Mouse (Mus musculus) intestine, postnatal 0 days (tissue): ENCODE measurements around the gene Fbxo36. TPM values are rescaled to one million over a fixed set of nuclear protein-coding genes. Genes with fewer than 3 reads are reported as not detected.

Experiments
- ATAC-seq: fragments of 200-750 bp; cut with Nextera tagmentation; 2 replicates; pipeline ENCODE4 v1.8.0; 2017; ENCODE audit warnings: mild to moderate bottlenecking, moderate TSS enrichment, moderate library complexity
- H3K27ac ChIP-seq: fragments of 300-500 bp; sonication (generic); 2 replicates; pipeline ENCODE4 v1.5.1; 2014; ENCODE audit warnings: mild to moderate bottlenecking, low read depth, low read length, moderate library complexity
- H3K27me3 ChIP-seq: fragments of 300-500 bp; sonication (generic); replicated peaks from 2 replicates; pipeline ENCODE4 v1.6.1; 2014; ENCODE audit warnings: low read length, mixed read lengths; ENCODE audit not compliant: control insufficient read depth, insufficient read depth
- H3K36me3 ChIP-seq: fragments of 300-500 bp; sonication (generic); 2 replicates; pipeline ENCODE4 v1.6.1; 2014; ENCODE audit warnings: mild to moderate bottlenecking, moderate library complexity; ENCODE audit not compliant: control insufficient read depth, insufficient read depth
- H3K4me1 ChIP-seq: fragments of 300-500 bp; sonication (generic); replicated peaks from 2 replicates; pipeline ENCODE4 v1.6.1; 2014; ENCODE audit warnings: antibody characterized with exemption, low read length, mixed read lengths; ENCODE audit not compliant: control insufficient read depth, insufficient read depth
- H3K4me2 ChIP-seq: fragments of 300-500 bp; sonication (generic); replicated peaks from 2 replicates; pipeline ENCODE4 v1.6.1; 2014; ENCODE audit warnings: low read depth, mild to moderate bottlenecking, moderate library complexity
- H3K4me3 ChIP-seq: fragments of 300-500 bp; sonication (generic); 2 replicates; pipeline ENCODE4 v1.5.1; 2014; ENCODE audit warnings: low read depth, low read length
- H3K9ac ChIP-seq: fragments of 300-500 bp; sonication (generic); 2 replicates; pipeline ENCODE4 v1.6.1; 2014; ENCODE audit warnings: mild to moderate bottlenecking, low read depth, low read length
- H3K9me3 ChIP-seq: fragments of 300-500 bp; sonication (generic); 2 replicates; pipeline ENCODE4 v1.6.1; 2016; ENCODE audit warnings: mixed run types; ENCODE audit not compliant: control insufficient read depth
- CTCF ChIP-seq: sonication (generic); IDR thresholded peaks from 2 replicates; pipeline ENCODE4 v1.5.1; 2016; ENCODE audit warnings: low read depth, mild to moderate bottlenecking, control low read depth, antibody characterized with exemption, moderate library complexity
- WGBS: fragments of 180-500 bp; shearing (Covaris S2); extraction: QIAGEN DNeasy Blood & Tissue Kit; methylation state at CpG from one replicate; pipeline ENCODE4 v1.1.7; 2014; 5-methylcytosine and 5-hydroxymethylcytosine counted together
- polyA plus RNA-seq: library from polyadenylated mRNA; unstranded; fragments of >200 nt; fragmentation: Nextera tagmentation; extraction: Ambion mirVana; gene quantifications from 2 replicates; pipeline ENCODE4 v1.2.1, GENCODE M21; 2015

The Fbxo36 gene
- polyA plus RNA-seq, 1 experiment from 2014 or later = 14.4 TPM

GRCm38 (mm10) chr1:84912571-84912970, 72.9 kb downstream of the Fbxo36 start:
- Histone ChIP-seq H3K4me3 (no peak overlapping the region), H3K9ac (no peak overlapping the region), H3K27ac (no peak overlapping the region), H3K4me2 (no peak overlapping the region), H3K9me3 (no peaks in the 10 kb centered on the region), H3K36me3 (no peaks in the 10 kb centered on the region), H3K27me3 (no peaks in the 10 kb centered on the region), H3K4me1 (no peaks in the 10 kb centered on the region)
- no peak for TF ChIP-seq CTCF
- 90% methylated on average over 11 of the region's 11 CpGs for WGBS
- no peak for ATAC-seq

GRCm38 (mm10) chr1:84915010-84915409, 75.4 kb downstream of the Fbxo36 start:
- no peak for TF ChIP-seq CTCF
- WGBS = 74% methylated on average over 4 of the region's 4 CpGs
- H3K9me3 ChIP-seq = no peaks in the 10 kb centered on the region
- H3K4me1 ChIP-seq = no peaks in the 10 kb centered on the region
- no peaks in the 10 kb centered on the region for H3K27me3 ChIP-seq
- no peak overlapping the region for H3K9ac ChIP-seq
- no peak overlapping the region for H3K27ac ChIP-seq
- H3K36me3 ChIP-seq = no peaks in the 10 kb centered on the region
- no peak for ATAC-seq
- H3K4me2 ChIP-seq = no peak overlapping the region
- H3K4me3 ChIP-seq = no peak overlapping the region

- no peak overlapping the region for H3K9ac ChIP-seq
- no peaks in the 10 kb centered on the region for H3K9me3 ChIP-seq
- H3K36me3 ChIP-seq = no peaks in the 10 kb centered on the region
- H3K27ac ChIP-seq = no peak overlapping the region
- no peak for ATAC-seq
- WGBS = 89% methylated on average over 3 of the region's 3 CpGs
- no peaks in the 10 kb centered on the region for H3K27me3 ChIP-seq
- no peak for TF ChIP-seq CTCF
- no peaks in the 10 kb centered on the region for H3K4me1 ChIP-seq
- H3K4me2 ChIP-seq = no peak overlapping the region
- no peak overlapping the region for H3K4me3 ChIP-seq
These were observed 79.2 kb downstream of the Fbxo36 start for GRCm38 (mm10) chr1:84918865-84919264.

DNA sequence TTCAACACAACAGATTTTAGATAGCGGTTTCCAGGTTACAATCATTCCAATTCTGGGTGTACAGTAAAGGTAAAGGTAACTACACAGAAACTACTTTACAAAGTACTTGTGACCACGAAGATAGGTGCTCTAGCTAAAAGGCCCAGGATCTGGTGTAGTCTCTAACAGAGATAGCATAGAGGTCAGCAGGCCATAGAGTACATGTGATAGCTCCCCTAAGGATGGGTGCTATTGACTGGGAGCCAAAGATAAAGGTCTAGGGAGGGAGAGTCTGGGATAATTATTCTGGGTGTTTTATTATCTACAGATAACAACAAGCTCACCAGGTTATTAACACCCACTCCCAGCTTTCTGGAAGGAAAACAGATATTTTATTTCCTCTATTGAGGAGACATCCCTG, 83.8 kb downstream of the Fbxo36 start:
- no peaks in the 10 kb centered on the region for H3K27me3 ChIP-seq
- ATAC-seq = no peak
- no peak overlapping the region for H3K27ac ChIP-seq
- H3K9ac ChIP-seq = no peak overlapping the region
- H3K4me1 ChIP-seq = no peaks in the 10 kb centered on the region
- no peak overlapping the region for H3K4me3 ChIP-seq
- H3K4me2 ChIP-seq = no peak overlapping the region
- H3K36me3 ChIP-seq = no peaks in the 10 kb centered on the region
- no peak for TF ChIP-seq CTCF
- H3K9me3 ChIP-seq = no peaks in the 10 kb centered on the region
- 75% methylated on average over 2 of the region's 2 CpGs for WGBS

DNA sequence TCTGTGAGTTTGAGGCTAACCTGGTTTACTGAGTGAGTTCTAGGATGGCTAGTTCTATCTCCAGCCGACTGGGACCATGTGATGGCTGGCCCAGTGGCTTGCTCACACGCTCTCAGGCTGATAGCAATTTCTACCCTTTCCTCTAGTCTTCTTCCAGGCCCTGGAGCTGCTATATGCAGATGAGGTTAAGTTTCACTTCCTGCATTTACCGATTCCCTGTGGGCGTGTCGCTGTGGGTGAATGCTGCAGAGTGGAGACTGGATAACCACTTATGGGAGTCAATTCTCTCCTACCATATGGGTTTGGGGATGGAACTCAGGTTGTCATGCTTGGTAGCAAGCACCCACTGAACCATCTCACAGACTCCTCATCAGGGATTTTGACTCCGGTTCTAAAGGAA, 84.5 kb downstream of the Fbxo36 start:
- no peak overlapping the region for H3K4me3 ChIP-seq
- no peak overlapping the region for H3K9ac ChIP-seq
- WGBS = 61% methylated on average over 6 of the region's 6 CpGs
- no peak overlapping the region for H3K27ac ChIP-seq
- no peak for ATAC-seq
- H3K27me3 ChIP-seq = no peaks in the 10 kb centered on the region
- no peak overlapping the region for H3K4me2 ChIP-seq
- H3K9me3 ChIP-seq = no peaks in the 10 kb centered on the region
- no peaks in the 10 kb centered on the region for H3K4me1 ChIP-seq
- no peak for TF ChIP-seq CTCF
- no peaks in the 10 kb centered on the region for H3K36me3 ChIP-seq

GRCm38 (mm10) chr1:84925599-84925998, 86.0 kb downstream of the Fbxo36 start:
- Histone ChIP-seq H3K9me3 (no peaks in the 10 kb centered on the region), H3K4me3 (no peak overlapping the region), H3K9ac (no peak overlapping the region), H3K36me3 (no peaks in the 10 kb centered on the region), H3K4me2 (no peak overlapping the region), H3K27me3 (no peaks in the 10 kb centered on the region), H3K27ac (no peak overlapping the region), H3K4me1 (no peaks in the 10 kb centered on the region)
- TF ChIP-seq CTCF = no peak
- 69% methylated on average over 9 of the region's 9 CpGs for WGBS
- no peak for ATAC-seq
